Mouse (Mus musculus) lung, adult 2 months (tissue): ENCODE results near the gene 2610528A11Rik.

Experiments used
- CTCF ChIP-seq: fragments of 200-500 bp; IDR thresholded peaks from 2 replicates; pipeline ENCODE4 v1.5.1; 2011; ENCODE audit warnings: mild to moderate bottlenecking, low read length, control low read depth; ENCODE audit not compliant: insufficient read depth
- POLR2A ChIP-seq: fragments of 200-500 bp; IDR thresholded peaks from 2 replicates; pipeline ENCODE4 v1.6.1; 2011; ENCODE audit warnings: low read depth, mild to moderate bottlenecking, control low read depth, low read length, borderline replicate concordance; ENCODE audit errors: extremely low read depth

GRCm38 (mm10) chr14:37127652-37128051 lies 13.8 kb upstream of the 2610528A11Rik start:
- TF ChIP-seq CTCF (no peak), POLR2A (no peak)
